Mouse (Mus musculus): ENCODE data around the gene Cybrd1. TPM values are rescaled to one million over a fixed set of nuclear protein-coding genes. Genes with fewer than 3 reads are reported as not detected.
A peak's percentile ranks its signal among the peaks of the same experiment; 100 is the strongest.

The Cybrd1 gene
- polyA plus RNA-seq, 1 experiment from 2014 or later = 0.26 TPM

DNA sequence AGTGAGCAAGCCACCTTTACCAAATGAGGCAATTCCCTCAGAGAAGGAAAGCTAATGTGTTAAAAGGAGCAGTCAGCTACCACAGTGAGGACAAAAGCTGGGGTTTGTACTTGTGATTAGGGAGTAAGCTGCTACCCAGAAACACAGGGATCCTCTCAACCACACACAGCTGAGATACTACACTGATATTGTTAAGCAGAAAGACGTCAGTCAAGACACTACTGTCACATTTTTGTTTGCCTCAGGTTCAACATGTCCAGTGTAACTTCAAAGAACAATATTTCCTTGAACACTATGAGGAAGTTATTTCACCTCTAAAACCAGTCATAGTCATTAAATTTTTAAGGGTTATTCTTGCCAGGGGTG, 59.5 kb downstream of the Cybrd1 start:
- H3K4me2 ChIP-seq = no peak overlapping the region
- H3K4me1 ChIP-seq (ENCODE audit: control insufficient read depth, insufficient read depth, low read length) = no peaks in the 10 kb centered on the region
- H3K27ac ChIP-seq (ENCODE audit: low read depth, low read length) = no peak overlapping the region
- WGBS = 68% methylated on average over 1 of the region's 1 CpGs
- H3K9me3 ChIP-seq (ENCODE audit: control insufficient read depth, low read length) = no peaks in the 10 kb centered on the region
- H3K36me3 ChIP-seq (ENCODE audit: control insufficient read depth, insufficient read depth, low read length) = no peaks in the 10 kb centered on the region
- no peak overlapping the region for H3K9ac ChIP-seq (ENCODE audit: low read length)
- no peak overlapping the region for H3K4me3 ChIP-seq (ENCODE audit: low read depth, low read length)
- no peak for ATAC-seq (ENCODE audit: low FRiP score)
- DNase-seq (ENCODE audit: low spot score, missing footprints) = peak; percentile 51
- no peaks in the 10 kb centered on the region for H3K27me3 ChIP-seq (ENCODE audit: control insufficient read depth, insufficient read depth, low read length)

DNA sequence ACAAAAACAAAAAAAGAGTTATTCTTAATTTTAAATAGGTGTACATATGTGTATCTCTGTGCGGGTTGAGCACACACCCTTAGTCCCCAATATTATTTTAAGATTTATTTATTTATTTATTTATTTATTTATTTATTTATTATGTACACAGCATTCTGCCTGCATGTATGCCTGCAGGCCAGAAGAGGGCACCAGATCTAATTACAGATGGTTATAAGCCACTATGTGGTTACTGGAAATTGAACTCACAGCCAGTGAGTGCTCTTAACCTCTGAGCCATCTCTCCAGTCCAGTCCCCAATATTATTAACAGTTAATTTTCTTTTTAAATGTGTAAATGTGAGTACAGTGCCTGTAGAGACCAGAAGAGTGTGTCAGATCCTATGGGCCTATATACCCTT, 60.0 kb downstream of the Cybrd1 start:
- H3K9me3 ChIP-seq (ENCODE audit: control insufficient read depth, low read length) = no peaks in the 10 kb centered on the region
- no peak overlapping the region for H3K4me3 ChIP-seq (ENCODE audit: low read depth, low read length)
- 100% methylated on average over 1 of the region's 1 CpGs for WGBS
- no peak overlapping the region for H3K4me2 ChIP-seq
- H3K27me3 ChIP-seq (ENCODE audit: control insufficient read depth, insufficient read depth, low read length) = no peaks in the 10 kb centered on the region
- DNase-seq (ENCODE audit: low spot score, missing footprints) (no peak), ATAC-seq (ENCODE audit: low FRiP score) (no peak)
- H3K36me3 ChIP-seq (ENCODE audit: control insufficient read depth, insufficient read depth, low read length) = no peaks in the 10 kb centered on the region
- H3K9ac ChIP-seq (ENCODE audit: low read length) = no peak overlapping the region
- no peaks in the 10 kb centered on the region for H3K4me1 ChIP-seq (ENCODE audit: control insufficient read depth, insufficient read depth, low read length)
- no peak overlapping the region for H3K27ac ChIP-seq (ENCODE audit: low read depth, low read length)

DNA sequence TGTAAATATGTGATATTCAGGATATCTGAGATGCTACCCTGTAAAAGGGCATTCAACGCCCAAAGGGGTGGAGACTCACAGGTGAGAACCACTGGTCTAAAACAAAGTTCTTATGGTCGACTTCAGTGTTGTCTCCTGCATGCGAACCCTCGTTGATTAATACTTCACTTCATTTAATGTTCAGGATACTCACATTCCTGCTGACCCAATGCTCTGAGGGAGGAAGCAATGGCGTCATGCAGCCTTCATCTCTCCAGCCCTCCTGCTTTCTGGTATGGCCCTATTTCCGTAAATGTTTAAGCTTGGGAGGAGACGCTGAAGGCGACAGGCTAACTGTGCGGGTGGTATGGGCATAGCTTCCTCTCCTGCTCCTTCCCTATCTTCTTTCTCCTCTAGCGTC, 62.0 kb downstream of the Cybrd1 start:
- no peaks in the 10 kb centered on the region for H3K9me3 ChIP-seq (ENCODE audit: control insufficient read depth, low read length)
- H3K36me3 ChIP-seq (ENCODE audit: control insufficient read depth, insufficient read depth, low read length) = no peaks in the 10 kb centered on the region
- H3K4me1 ChIP-seq (ENCODE audit: control insufficient read depth, insufficient read depth, low read length) = no peaks in the 10 kb centered on the region
- no peak overlapping the region for H3K4me2 ChIP-seq
- 93% methylated on average over 10 of the region's 10 CpGs for WGBS
- no peaks in the 10 kb centered on the region for H3K27me3 ChIP-seq (ENCODE audit: control insufficient read depth, insufficient read depth, low read length)
- H3K4me3 ChIP-seq (ENCODE audit: low read depth, low read length) = no peak overlapping the region
- no peak overlapping the region for H3K9ac ChIP-seq (ENCODE audit: low read length)
- ATAC-seq (ENCODE audit: low FRiP score) (no peak), DNase-seq (ENCODE audit: low spot score, missing footprints) (peak; percentile 54)
- no peak overlapping the region for H3K27ac ChIP-seq (ENCODE audit: low read depth, low read length)

GRCm38 (mm10) chr2:71180566-71181217, 63.0 kb downstream of the Cybrd1 start:
- ATAC-seq (ENCODE audit: low FRiP score) (no peak), DNase-seq (ENCODE audit: low spot score, missing footprints) (peak; percentile 45)
- Histone ChIP-seq H3K4me3 (ENCODE audit: low read depth, low read length) (no peak overlapping the region), H3K36me3 (ENCODE audit: control insufficient read depth, insufficient read depth, low read length) (no peaks in the 10 kb centered on the region), H3K27me3 (ENCODE audit: control insufficient read depth, insufficient read depth, low read length) (no peaks in the 10 kb centered on the region), H3K9ac (ENCODE audit: low read length) (no peak overlapping the region), H3K4me1 (ENCODE audit: control insufficient read depth, insufficient read depth, low read length) (no peaks in the 10 kb centered on the region), H3K4me2 (no peak overlapping the region), H3K9me3 (ENCODE audit: control insufficient read depth, low read length) (no peaks in the 10 kb centered on the region), H3K27ac (ENCODE audit: low read depth, low read length) (no peak overlapping the region)
- 74% methylated on average over 8 of the region's 8 CpGs for WGBS

DNA sequence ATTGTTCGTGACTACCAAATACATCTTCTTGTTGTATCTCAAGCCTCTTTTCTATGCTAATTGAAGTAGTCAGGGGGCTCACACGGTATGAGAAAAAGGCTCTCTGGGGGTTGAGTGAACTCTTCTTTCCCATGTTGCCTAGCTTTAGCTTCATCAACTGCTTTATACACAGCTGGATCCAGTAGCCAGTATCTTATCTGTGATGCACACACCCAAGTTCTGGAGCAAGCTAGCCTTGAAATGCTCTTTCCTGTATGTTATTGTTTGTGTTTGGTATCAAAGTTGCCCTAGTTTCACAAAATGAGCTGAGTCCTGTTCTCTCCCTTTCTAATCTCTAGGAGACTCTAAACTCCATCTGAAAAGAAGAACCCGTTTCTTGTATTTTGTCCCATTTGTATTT, 70.2 kb downstream of the Cybrd1 start:
- ATAC-seq (ENCODE audit: low FRiP score) (no peak), DNase-seq (ENCODE audit: low spot score, missing footprints) (peak; percentile 21)
- Histone ChIP-seq H3K27ac (ENCODE audit: low read depth, low read length) (no peak overlapping the region), H3K4me1 (ENCODE audit: control insufficient read depth, insufficient read depth, low read length) (peaks cover 23% of the 10 kb centered on the region), H3K9ac (ENCODE audit: low read length) (no peak overlapping the region), H3K36me3 (ENCODE audit: control insufficient read depth, insufficient read depth, low read length) (no peaks in the 10 kb centered on the region), H3K9me3 (ENCODE audit: control insufficient read depth, low read length) (no peaks in the 10 kb centered on the region), H3K4me3 (ENCODE audit: low read depth, low read length) (no peak overlapping the region), H3K4me2 (no peak overlapping the region), H3K27me3 (ENCODE audit: control insufficient read depth, insufficient read depth, low read length) (0 out of 2 replicates have a peak, but pooled peaks cover 2% of the 10 kb centered on the region)
- WGBS = 73% methylated on average over 3 of the region's 3 CpGs

- H3K4me2 ChIP-seq = no peak overlapping the region
- no peaks in the 10 kb centered on the region for H3K36me3 ChIP-seq (ENCODE audit: control insufficient read depth, insufficient read depth, low read length)
- H3K27me3 ChIP-seq (ENCODE audit: control insufficient read depth, insufficient read depth, low read length) = 0 out of 2 replicates have a peak, but pooled peaks cover 2% of the 10 kb centered on the region
- WGBS = 54% methylated on average over 2 of the region's 2 CpGs
- H3K9me3 ChIP-seq (ENCODE audit: control insufficient read depth, low read length) = no peaks in the 10 kb centered on the region
- no peak overlapping the region for H3K4me3 ChIP-seq (ENCODE audit: low read depth, low read length)
- H3K4me1 ChIP-seq (ENCODE audit: control insufficient read depth, insufficient read depth, low read length) = peaks cover 23% of the 10 kb centered on the region
- H3K9ac ChIP-seq (ENCODE audit: low read length) = no peak overlapping the region
- DNase-seq (ENCODE audit: low spot score, missing footprints) (peak; percentile 65), ATAC-seq (ENCODE audit: low FRiP score) (no peak)
- H3K27ac ChIP-seq (ENCODE audit: low read depth, low read length) = no peak overlapping the region
These were observed 71.1 kb downstream of the Cybrd1 start for GRCm38 (mm10) chr2:71188861-71189260.

DNA sequence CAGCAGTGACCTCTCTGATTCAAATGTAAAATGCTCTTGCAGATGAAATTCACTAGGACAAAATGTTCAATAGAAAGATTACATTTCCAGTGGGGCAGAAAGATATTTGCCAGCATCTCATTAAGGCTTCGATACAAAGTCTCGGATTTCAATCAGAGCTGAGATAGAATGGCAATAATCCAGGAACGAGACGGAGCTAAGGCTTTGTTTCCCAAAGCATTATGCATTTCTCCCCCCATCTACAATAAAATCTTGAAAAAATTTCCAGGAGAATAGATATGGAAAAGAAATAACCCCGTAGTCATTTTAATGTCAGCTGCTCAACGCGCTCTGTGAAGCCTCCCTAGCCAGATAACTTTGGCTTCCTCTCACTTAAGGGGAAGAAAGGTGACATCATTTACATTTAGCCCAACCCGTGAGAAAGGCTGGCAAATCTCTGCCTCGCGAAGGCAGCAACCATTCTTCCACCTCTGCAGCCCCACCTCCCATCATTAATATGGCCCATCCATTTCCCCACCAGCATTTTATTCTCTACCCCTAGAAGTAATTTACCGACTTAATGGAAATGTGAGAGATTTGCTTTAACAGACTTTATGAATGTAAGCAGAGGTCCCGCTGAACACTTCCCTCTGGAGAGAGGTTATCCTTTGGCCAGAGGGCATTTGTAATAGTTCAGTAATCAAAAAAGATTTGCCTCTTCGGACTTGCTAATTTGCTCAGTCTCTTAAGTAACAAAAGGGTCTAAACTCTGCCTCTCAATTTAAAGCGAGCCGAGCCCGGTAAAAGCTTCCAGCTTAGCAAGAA, 73.9 kb downstream of the Cybrd1 start:
- peak; percentile 54 for ATAC-seq (ENCODE audit: low FRiP score)
- DNase-seq (ENCODE audit: low spot score, missing footprints) = peak; percentile 90
- H3K4me3 ChIP-seq (ENCODE audit: low read depth, low read length) = peak overlapping the region; percentile 0; the same call in 1 of the 2 replicates
- peaks cover 23% of the 10 kb centered on the region for H3K4me1 ChIP-seq (ENCODE audit: control insufficient read depth, insufficient read depth, low read length)
- H3K27ac ChIP-seq (ENCODE audit: low read depth, low read length) = no peak overlapping the region
- peak overlapping the region; percentile 16; the same call in 1 of the 2 replicates for H3K9ac ChIP-seq (ENCODE audit: low read length)
- 0 out of 2 replicates have a peak, but pooled peaks cover 2% of the 10 kb centered on the region for H3K27me3 ChIP-seq (ENCODE audit: control insufficient read depth, insufficient read depth, low read length)
- H3K36me3 ChIP-seq (ENCODE audit: control insufficient read depth, insufficient read depth, low read length) = no peaks in the 10 kb centered on the region
- peak overlapping the region; percentile 37 for H3K4me2 ChIP-seq
- 15% methylated on average over 16 of the region's 16 CpGs for WGBS
- H3K9me3 ChIP-seq (ENCODE audit: control insufficient read depth, low read length) = no peaks in the 10 kb centered on the region

GRCm38 (mm10) chr2:71192195-71192807, 74.6 kb downstream of the Cybrd1 start:
- peak overlapping the region; percentile 0; the same call in 1 of the 2 replicates for H3K4me3 ChIP-seq (ENCODE audit: low read depth, low read length)
- no peak overlapping the region for H3K27ac ChIP-seq (ENCODE audit: low read depth, low read length)
- H3K27me3 ChIP-seq (ENCODE audit: control insufficient read depth, insufficient read depth, low read length) = 0 out of 2 replicates have a peak, but pooled peaks cover 2% of the 10 kb centered on the region
- 0 out of 2 replicates have a peak, but pooled peaks have one; percentile 38 for ATAC-seq (ENCODE audit: low FRiP score)
- peak; percentile 93 for DNase-seq (ENCODE audit: low spot score, missing footprints)
- peak overlapping the region; percentile 37 for H3K4me2 ChIP-seq
- H3K4me1 ChIP-seq (ENCODE audit: control insufficient read depth, insufficient read depth, low read length) = peaks cover 23% of the 10 kb centered on the region
- 36% methylated on average over 17 of the region's 17 CpGs for WGBS
- H3K9me3 ChIP-seq (ENCODE audit: control insufficient read depth, low read length) = no peaks in the 10 kb centered on the region
- H3K36me3 ChIP-seq (ENCODE audit: control insufficient read depth, insufficient read depth, low read length) = no peaks in the 10 kb centered on the region
- H3K9ac ChIP-seq (ENCODE audit: low read length) = peak overlapping the region; percentile 13; the same call in 1 of the 2 replicates

Measured in midbrain, embryonic 11.5 days (tissue).